Mouse (Mus musculus): ENCODE measurements around the gene Cdon.

- TF ChIP-seq CTCF (IDR thresholded peaks at IDR 0.05; ENCODE audit: low read depth) (no peak), EP300 (IDR thresholded peaks at IDR 0.05; ENCODE audit: low read depth) (no peak)
These were observed 21.5 kb downstream of the Cdon start for GRCm38 (mm10) chr9:35442476-35442875.
